Mouse (Mus musculus) hindbrain, embryonic 14.5 days (tissue): ENCODE measurements around the gene Vps45. TPM values are rescaled to one million over a fixed set of nuclear protein-coding genes. Genes with fewer than 3 reads are reported as not detected.
"Not testable (repeated sequence)": the region's sequence is repeated elsewhere in the genome, so short reads cannot be mapped to it uniquely, and the experiment has no call there.

Source experiments
- ATAC-seq: fragments of 200-750 bp; cut with Nextera tagmentation; 2 replicates; pipeline ENCODE4 v1.8.0; 2017; ENCODE audit warnings: moderate number of reproducible peaks, mild to moderate bottlenecking, moderate TSS enrichment, moderate library complexity; ENCODE audit not compliant: low FRiP score
- DNase-seq: peaks from one replicate; pipeline ENCODE4 v3.0.0-alpha.2; 2015; ENCODE audit warnings: low spot score
- H3K27ac ChIP-seq: fragments of 300-500 bp; sonication (generic); 2 replicates; pipeline ENCODE4 v1.5.1; 2014; ENCODE audit warnings: mild to moderate bottlenecking, moderate library complexity
- H3K27me3 ChIP-seq: fragments of 300-500 bp; sonication (generic); 2 replicates; pipeline ENCODE4 v1.6.1; 2014; ENCODE audit warnings: mild to moderate bottlenecking, low read length, mixed read lengths; ENCODE audit not compliant: control insufficient read depth, insufficient read depth
- H3K36me3 ChIP-seq: fragments of 300-500 bp; sonication (generic); replicated peaks from 2 replicates; pipeline ENCODE4 v1.6.1; 2014; ENCODE audit not compliant: control insufficient read depth, insufficient read depth
- H3K4me1 ChIP-seq: fragments of 300-500 bp; sonication (generic); replicated peaks from 2 replicates; pipeline ENCODE4 v1.6.1; 2014; ENCODE audit warnings: antibody characterized with exemption, low read length, mixed read lengths; ENCODE audit not compliant: control insufficient read depth, insufficient read depth
- H3K4me2 ChIP-seq: fragments of 300-500 bp; sonication (generic); replicated peaks from 2 replicates; pipeline ENCODE4 v1.6.1; 2014; ENCODE audit warnings: mild to moderate bottlenecking, moderate library complexity
- H3K4me3 ChIP-seq: fragments of 300-500 bp; sonication (generic); replicated peaks from 2 replicates; pipeline ENCODE4 v1.5.1; 2014; ENCODE audit warnings: mild to moderate bottlenecking, low read length
- H3K9ac ChIP-seq: fragments of 300-500 bp; sonication (generic); 2 replicates; pipeline ENCODE4 v1.6.1; 2014
- H3K9me3 ChIP-seq: fragments of 300-500 bp; sonication (generic); 2 replicates; pipeline ENCODE4 v1.6.1; 2016; ENCODE audit warnings: low read length; ENCODE audit not compliant: control insufficient read depth
- WGBS: fragments of 180-500 bp; shearing (Covaris S2); extraction: QIAGEN DNeasy Blood & Tissue Kit; methylation state at CpG from one replicate; pipeline ENCODE4 v1.1.7; 2014; 5-methylcytosine and 5-hydroxymethylcytosine counted together
- polyA plus RNA-seq: library from polyadenylated mRNA; unstranded; fragments of >200 nt; fragmentation: Nextera tagmentation; extraction: Ambion mirVana; gene quantifications from 2 replicates; pipeline ENCODE4 v1.2.1, GENCODE M21; 2014

Vps45 gene
- polyA plus RNA-seq, 1 experiment from 2014 or later, result 46.8 TPM

- not testable (repeated sequence) for DNase-seq
Measured at GRCm38 (mm10) chr3:95977587-95977986, 80.7 kb downstream of the Vps45 start.

DNA sequence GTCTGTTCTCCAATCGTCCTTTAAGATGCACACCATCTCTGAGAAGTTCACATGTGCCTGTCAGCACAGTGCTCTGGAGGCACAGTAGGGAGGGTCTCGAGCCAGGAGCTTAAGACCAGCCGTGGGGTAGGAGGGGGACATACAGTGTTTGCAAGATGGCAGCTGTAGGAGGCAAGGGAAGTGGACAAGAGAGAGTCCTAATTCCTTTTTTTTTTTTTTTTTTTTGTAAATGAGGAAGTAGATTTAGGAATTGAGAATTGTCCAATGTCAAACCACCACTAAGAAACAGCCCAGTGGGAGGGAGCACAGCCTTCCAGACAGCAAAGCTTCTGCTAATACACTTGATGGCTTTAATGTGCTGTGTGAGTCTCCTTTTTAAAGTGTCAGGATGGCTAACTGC, 81.2 kb downstream of the Vps45 start:
- Histone ChIP-seq H3K36me3 (no peaks in the 10 kb centered on the region), H3K27me3 (no peaks in the 10 kb centered on the region), H3K27ac (no peak overlapping the region), H3K9ac (no peak overlapping the region), H3K9me3 (no peaks in the 10 kb centered on the region), H3K4me2 (no peak overlapping the region), H3K4me1 (peaks cover 18% of the 10 kb centered on the region; the same call in 1 of the 2 replicates), H3K4me3 (no peak overlapping the region)
- ATAC-seq (no peak), DNase-seq (no peak)
- 69% methylated on average over 3 of the region's 3 CpGs for WGBS

More at GRCm38 (mm10) chr3:95977587-95977986, 80.7 kb downstream of the Vps45 start:
- H3K9me3 ChIP-seq, ATAC-seq, H3K4me3 ChIP-seq, H3K9ac ChIP-seq, H3K27me3 ChIP-seq, H3K36me3 ChIP-seq, H3K4me2 ChIP-seq, H3K27ac ChIP-seq: not testable (repeated sequence)
- peaks cover 16% of the 10 kb centered on the region; the same call in 1 of the 2 replicates for H3K4me1 ChIP-seq
- 91% methylated on average over 6 of the region's 7 CpGs for WGBS

- peak overlapping the region; percentile 58 for H3K4me2 ChIP-seq
- H3K4me1 ChIP-seq, result peaks cover 18% of the 10 kb centered on the region; the same call in 1 of the 2 replicates
- no peaks in the 10 kb centered on the region for H3K36me3 ChIP-seq
- whole genome bisulfite sequencing, result 2% methylated on average over 34 of the region's 34 CpGs
- peak overlapping the region; percentile 32; the same call in 1 of the 2 replicates for H3K9ac ChIP-seq
- DNase-seq, result peak; percentile 62
- ATAC-seq, result peak; percentile 93
- H3K4me3 ChIP-seq, result peak overlapping the region; percentile 17
- H3K9me3 ChIP-seq, result no peaks in the 10 kb centered on the region
- peak overlapping the region; percentile 57; the same call in 1 of the 2 replicates for H3K27ac ChIP-seq
- no peaks in the 10 kb centered on the region for H3K27me3 ChIP-seq
Measured at GRCm38 (mm10) chr3:95972873-95973634, 85.2 kb downstream of the Vps45 start.

- Histone ChIP-seq H3K9ac (peak overlapping the region; percentile 32; the same call in 1 of the 2 replicates), H3K36me3 (no peaks in the 10 kb centered on the region), H3K27ac (peak overlapping the region; percentile 34; the same call in 1 of the 2 replicates), H3K4me1 (peaks cover 18% of the 10 kb centered on the region; the same call in 1 of the 2 replicates), H3K9me3 (no peaks in the 10 kb centered on the region), H3K4me2 (peak overlapping the region; percentile 58), H3K4me3 (peak overlapping the region; percentile 17; the same call in 1 of the 2 replicates), H3K27me3 (no peaks in the 10 kb centered on the region)
- 73% methylated on average over 12 of the region's 12 CpGs for WGBS
- ATAC-seq, result no peak
- DNase-seq, result no peak
Measured at GRCm38 (mm10) chr3:95972251-95972872, 85.9 kb downstream of the Vps45 start.

DNA sequence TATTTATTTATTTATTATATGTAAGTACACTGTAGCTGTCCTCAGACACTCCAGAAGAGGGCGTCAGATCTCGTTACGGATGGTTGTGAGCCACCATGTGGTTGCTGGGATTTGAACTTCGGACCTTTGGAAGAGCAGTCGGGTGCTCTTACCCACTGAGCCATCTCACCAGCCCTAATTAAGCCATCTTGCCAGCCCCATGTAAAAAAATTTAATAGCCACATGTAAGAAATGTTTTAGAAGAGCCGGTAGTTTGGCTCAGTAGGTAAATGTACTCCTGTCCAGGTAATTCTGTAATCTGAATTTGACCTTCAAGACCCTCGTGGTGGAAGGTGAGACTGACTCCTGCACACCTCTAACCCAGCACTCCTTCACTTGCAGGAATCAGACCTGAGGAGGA, 87.6 kb downstream of the Vps45 start:
- not testable (repeated sequence) for H3K9ac ChIP-seq, DNase-seq, H3K4me3 ChIP-seq, H3K27me3 ChIP-seq, H3K4me2 ChIP-seq, H3K9me3 ChIP-seq, ATAC-seq, H3K27ac ChIP-seq, H3K36me3 ChIP-seq
- H3K4me1 ChIP-seq, result peaks cover 18% of the 10 kb centered on the region; the same call in 1 of the 2 replicates
- 67% methylated on average over 5 of the region's 7 CpGs for WGBS

GRCm38 (mm10) chr3:95969277-95969676, 89.0 kb downstream of the Vps45 start:
- Histone ChIP-seq H3K27me3 (no peaks in the 10 kb centered on the region), H3K9me3 (no peaks in the 10 kb centered on the region), H3K36me3 (no peaks in the 10 kb centered on the region), H3K9ac (no peak overlapping the region), H3K4me1 (peaks cover 18% of the 10 kb centered on the region; the same call in 1 of the 2 replicates), H3K4me3 (no peak overlapping the region), H3K27ac (no peak overlapping the region), H3K4me2 (no peak overlapping the region)
- WGBS, result 95% methylated on average over 1 of the region's 1 CpGs
- ATAC-seq (no peak), DNase-seq (no peak)

GRCm38 (mm10) chr3:95965518-95966451, 92.5 kb downstream of the Vps45 start:
- no peaks in the 10 kb centered on the region for H3K27me3 ChIP-seq
- DNase-seq (peak; percentile 78), ATAC-seq (0 out of 2 replicates have a peak, but pooled peaks have one; percentile 34)
- H3K4me1 ChIP-seq, result no peaks in the 10 kb centered on the region
- no peak overlapping the region for H3K27ac ChIP-seq
- peak overlapping the region; percentile 45 for H3K4me2 ChIP-seq
- H3K9ac ChIP-seq, result 0 out of 2 replicates have a peak overlapping the region, but pooled peaks have one; percentile 47
- H3K36me3 ChIP-seq, result no peaks in the 10 kb centered on the region
- no peaks in the 10 kb centered on the region for H3K9me3 ChIP-seq
- H3K4me3 ChIP-seq, result peak overlapping the region; percentile 10; the same call in 1 of the 2 replicates
- whole genome bisulfite sequencing, result 12% methylated on average over 7 of the region's 7 CpGs

DNA sequence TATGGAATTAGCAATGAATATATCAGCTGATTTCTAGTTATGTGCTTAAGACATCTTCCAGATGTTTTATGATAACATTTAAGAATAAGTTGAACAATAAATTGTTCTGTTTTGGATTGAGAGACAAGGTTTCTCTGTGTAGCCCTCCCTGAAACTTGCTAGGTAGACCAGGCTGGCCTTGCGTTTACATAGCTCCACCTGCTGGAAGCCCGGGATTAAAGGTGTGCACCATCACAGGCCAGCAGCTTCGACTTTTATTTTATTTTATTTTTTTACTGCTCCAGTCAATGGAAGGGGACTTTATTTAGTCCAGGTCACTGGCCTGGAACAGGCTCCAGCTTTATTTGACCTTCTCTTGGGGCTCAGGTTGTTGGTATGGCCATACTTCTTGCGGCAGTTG, 94.6 kb downstream of the Vps45 start:
- no peak for ATAC-seq
- Histone ChIP-seq H3K27ac (no peak overlapping the region), H3K9me3 (no peaks in the 10 kb centered on the region), H3K9ac (no peak overlapping the region), H3K4me1 (no peaks in the 10 kb centered on the region), H3K36me3 (no peaks in the 10 kb centered on the region), H3K27me3 (no peaks in the 10 kb centered on the region), H3K4me2 (no peak overlapping the region), H3K4me3 (no peak overlapping the region)
- DNase-seq, result no peak
- WGBS, result 54% methylated on average over 4 of the region's 4 CpGs
